Mouse (Mus musculus): Measurements from ENCODE around the gene Mtus2.

The Mtus2 gene

DNA sequence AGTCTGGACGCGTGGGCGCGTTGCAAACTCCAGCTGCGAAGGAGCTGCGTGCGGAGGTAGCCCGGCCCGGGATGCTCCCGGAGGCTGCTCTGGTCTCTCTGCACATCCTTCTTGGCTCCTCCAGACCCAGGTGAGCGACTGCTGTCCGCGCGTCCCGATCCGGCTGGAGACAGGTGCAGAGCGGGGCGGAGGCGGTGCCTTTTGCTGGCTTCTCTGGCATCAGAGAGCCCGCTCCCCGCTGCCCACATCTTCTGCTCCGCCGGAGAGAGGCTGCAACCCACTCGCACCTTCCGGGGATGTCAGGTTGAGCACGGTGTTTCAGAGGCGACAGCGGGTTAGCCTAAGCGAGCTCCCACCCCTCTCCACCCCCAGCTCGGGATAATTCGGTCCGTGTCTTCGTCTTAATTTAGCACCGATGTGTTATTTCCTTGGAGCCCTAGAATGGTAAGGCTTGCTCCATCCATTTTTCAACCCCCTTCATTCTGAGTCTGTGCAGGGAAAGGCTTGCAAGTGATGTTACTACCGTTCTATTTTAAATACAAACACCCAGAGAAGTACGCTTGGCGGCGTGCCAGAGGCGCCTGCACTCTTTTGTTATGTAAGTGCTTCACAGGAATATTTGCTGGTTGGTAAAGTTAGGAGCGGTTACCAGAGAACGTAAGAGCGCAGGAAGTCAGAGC is 612 bp downstream of the Mtus2 start:
- DNase-seq (ENCODE audit: low read depth, low spot score): no peak

DNA sequence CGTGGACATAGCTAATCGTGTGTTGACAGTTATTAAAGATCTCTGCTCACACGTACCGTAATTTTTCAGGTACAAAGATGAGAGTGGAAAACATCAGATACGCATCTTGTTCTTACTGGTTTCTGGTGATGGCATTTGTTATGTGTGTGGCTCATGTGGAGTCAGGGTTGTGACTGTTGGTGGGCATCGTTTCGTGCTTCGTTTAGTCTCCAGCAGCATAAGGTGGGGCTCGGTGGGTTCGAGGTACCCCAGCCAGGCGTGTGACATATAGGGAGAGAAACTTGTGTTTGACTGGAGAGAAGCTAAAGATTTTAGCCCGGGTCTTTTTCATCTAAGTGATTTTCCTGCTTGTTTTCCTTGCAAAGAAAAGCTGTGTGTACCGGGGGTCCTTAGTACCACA is 1.4 kb downstream of the Mtus2 start:
- DNase-seq (ENCODE audit: low read depth, low spot score): no peak

GRCm38 (mm10) chr5:147959088-147959487 is 2.0 kb downstream of the Mtus2 start:
- no peak for DNase-seq (ENCODE audit: low read depth, low spot score)

GRCm38 (mm10) chr5:147960793-147961192 is 3.7 kb downstream of the Mtus2 start:
- DNase-seq (ENCODE audit: low read depth, low spot score): peak; percentile 15

- DNase-seq (ENCODE audit: low read depth, low spot score): peak; percentile 2
These were observed 6.9 kb downstream of the Mtus2 start for GRCm38 (mm10) chr5:147963820-147964580.

DNA sequence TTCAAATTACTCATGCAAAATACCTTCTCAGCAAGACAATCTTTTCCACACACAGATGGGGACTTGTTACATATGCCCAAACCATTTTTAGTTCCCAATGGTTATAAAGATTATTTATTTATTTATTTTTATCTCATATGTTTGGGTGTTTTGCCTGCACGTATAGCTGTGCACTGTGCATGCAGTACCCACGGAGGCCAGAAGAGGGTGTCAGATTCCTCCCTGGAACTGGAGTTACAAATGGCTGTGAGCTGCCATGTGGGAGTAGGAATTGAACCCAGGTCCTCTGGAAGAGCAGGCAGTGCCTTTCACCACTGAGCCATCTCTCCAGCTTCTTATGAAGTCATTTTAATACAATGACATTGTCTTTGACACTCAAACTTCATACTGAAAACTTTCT is 7.7 kb downstream of the Mtus2 start:
- DNase-seq (ENCODE audit: low read depth, low spot score): peak; percentile 27

GRCm38 (mm10) chr5:147966646-147967045 is 9.5 kb downstream of the Mtus2 start:
- no peak for DNase-seq (ENCODE audit: low read depth, low spot score)

- DNase-seq (ENCODE audit: low read depth, low spot score): no peak
These were observed 12.4 kb downstream of the Mtus2 start for GRCm38 (mm10) chr5:147969566-147969965.

DNA sequence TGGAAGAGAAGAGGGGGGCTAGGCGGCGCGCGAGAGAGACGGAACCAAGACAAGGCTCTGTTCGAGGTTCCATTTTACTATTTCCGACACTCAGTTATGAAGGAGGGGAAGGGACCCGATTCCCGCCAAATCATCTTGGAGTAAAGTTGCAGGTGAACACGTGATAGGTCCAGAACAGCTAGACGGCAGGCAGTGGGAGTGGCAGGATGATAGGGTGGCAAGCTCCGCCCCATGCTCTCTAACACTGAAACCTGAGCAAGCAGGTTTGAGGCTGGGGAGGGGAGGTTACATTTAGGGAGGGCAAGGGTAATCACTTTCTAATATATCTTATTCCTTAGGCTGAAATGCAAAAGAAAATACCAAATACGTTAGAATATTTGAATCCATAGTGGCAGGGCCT is 18.9 kb downstream of the Mtus2 start:
- no peak for DNase-seq (ENCODE audit: low read depth, low spot score)

GRCm38 (mm10) chr5:147980606-147981005 is 23.5 kb downstream of the Mtus2 start:
- no peak for DNase-seq (ENCODE audit: low read depth, low spot score)

DNA sequence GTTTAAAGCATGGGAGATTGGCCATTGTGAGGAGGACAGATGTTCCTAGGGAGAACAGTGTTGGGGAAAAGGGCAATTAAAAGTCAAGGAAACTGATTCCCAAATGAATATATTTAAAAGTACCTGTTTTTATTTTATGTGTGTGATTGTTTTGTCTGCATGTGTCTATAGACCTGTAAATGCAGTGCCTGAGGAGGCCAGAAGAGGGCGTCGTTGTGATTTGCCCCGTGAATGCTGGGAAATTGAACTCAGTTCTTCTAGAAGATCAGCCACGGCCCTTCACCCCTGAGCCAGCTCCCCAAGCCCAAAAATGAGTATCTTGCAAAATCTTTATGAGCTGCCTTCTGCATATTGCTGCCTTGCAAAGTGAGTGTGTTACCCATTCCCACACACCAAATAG is 33.2 kb downstream of the Mtus2 start:
- no peak for DNase-seq (ENCODE audit: low read depth, low spot score)

DNA sequence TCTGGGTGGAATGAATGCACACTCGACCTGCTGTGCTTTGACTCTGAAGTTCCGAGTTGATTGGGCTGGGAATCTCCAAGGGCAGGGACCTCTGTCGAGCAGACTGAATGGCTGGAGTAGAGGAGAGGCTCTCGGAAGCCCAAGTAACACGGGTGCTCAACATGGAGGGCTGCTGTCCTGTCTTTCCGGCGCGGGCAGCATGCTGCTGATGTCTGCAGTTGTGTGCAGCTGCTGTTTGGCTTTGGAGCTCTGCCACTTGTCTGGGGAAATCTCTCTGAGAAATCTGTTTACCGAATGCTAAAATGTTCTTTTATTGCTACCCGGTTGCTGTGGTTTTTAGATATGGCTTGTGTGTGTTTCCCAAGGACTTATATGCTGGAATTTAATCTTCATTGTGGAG is 33.7 kb downstream of the Mtus2 start:
- no peak for DNase-seq (ENCODE audit: low read depth, low spot score)

DNA sequence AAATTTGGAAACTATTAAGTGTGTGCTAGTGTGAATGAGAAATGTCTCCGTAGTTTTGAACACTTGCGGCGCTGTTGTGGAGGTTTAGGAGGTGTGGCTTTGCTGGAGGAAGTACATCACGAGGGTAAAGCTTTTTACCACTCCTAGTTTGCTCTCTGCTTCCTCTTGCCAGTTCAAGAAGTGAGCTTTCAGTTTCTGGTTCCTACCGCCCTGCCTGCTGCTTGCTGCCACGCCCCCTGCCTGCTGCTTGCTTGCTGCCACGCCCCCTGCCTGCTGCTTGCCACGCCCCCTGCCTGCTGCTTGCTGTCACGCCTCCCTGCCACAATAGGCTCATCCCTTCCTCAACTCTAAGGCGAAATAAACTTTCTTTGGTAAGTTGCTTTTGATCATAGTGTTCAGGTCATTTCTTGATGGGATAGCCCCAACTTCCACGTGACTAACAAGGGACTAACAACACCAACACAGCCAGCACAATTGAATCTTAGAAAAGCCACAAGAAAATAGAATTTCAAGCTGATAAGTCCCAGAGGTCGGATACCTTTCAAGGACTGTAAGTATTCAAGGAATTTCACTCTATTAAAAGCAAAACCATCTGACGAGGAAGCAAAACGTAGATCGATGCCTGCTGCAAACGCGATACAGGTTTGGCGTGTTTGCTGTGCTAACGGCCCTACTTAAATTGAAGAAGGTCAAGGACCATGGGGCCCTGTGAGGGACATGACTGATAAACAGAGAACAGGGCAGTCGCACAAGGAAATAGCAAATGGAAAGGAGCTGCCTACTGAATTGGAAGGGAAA is 35.7 kb downstream of the Mtus2 start:
- peak; percentile 90 for DNase-seq (ENCODE audit: low read depth, low spot score)

DNA sequence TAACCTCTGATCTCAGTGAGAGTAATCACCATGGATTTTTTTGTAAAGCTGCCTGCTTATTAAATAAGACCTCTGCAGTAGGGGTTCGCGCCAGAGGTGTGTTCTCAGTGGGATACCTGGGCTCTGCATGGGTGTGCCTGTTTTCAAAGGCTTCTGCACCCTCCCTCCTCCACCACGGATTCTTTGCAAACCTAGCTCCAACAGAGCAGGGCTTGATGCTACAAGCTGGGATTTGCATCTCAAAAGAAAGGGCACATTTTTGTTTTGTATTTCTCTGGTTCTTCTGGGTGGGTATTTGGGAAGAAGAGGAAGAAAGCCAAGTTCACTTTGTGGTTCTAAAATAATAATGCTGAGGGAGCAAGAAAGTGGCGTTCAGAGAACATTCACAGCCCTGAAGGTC is 48.1 kb downstream of the Mtus2 start:
- no peak for DNase-seq (ENCODE audit: low read depth, low spot score)

DNA sequence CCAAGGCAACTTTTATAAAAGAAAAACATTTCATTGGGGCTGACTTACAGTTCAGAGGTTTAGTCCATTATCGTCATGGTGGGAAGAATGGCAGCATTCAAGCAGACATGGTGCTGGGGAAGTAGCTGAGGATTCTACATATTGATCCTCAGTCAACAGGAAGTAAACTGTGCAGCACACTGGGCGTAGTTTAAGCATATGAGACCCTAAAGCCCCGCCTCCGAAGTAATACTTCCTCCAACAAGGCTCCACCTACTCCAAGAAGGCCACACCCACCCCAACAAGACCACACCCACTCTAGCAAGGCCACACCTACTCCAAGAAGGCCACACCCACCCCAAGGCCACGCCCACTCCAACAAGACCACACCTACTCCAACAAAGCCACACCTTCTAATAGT is 55.0 kb downstream of the Mtus2 start:
- no peak for DNase-seq (ENCODE audit: low read depth, low spot score)

GRCm38 (mm10) chr5:148014133-148014854 is 57.2 kb downstream of the Mtus2 start:
- DNase-seq (ENCODE audit: low read depth, low spot score): no peak

- no peak for DNase-seq (ENCODE audit: low read depth, low spot score)
These were observed 58.3 kb downstream of the Mtus2 start for GRCm38 (mm10) chr5:148015383-148015782.

DNA sequence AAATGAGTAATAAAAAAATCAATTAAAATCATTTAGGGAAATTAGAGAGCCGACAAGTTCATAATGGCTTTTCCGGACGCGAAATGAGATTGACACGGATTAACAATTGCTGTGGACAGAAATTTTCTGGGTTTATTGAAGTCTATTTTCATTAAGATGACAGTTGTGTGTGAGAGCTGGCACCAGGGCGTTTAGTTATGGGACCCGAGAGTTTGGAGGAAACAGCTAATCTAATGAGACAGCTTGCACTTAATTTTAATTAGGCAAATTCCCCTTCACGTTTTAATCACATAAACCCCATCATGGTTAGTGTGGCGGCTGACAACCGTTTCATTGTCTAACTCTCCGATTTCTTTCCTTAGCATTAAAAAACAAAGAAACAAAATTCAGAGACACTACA is 60.3 kb downstream of the Mtus2 start:
- no peak for DNase-seq (ENCODE audit: low read depth, low spot score)

GRCm38 (mm10) chr5:148022784-148023183 is 65.7 kb downstream of the Mtus2 start:
- DNase-seq (ENCODE audit: low read depth, low spot score): no peak

GRCm38 (mm10) chr5:148026401-148027349 is 69.6 kb downstream of the Mtus2 start:
- peak; percentile 41 for DNase-seq (ENCODE audit: low read depth, low spot score)

GRCm38 (mm10) chr5:148027985-148028384 is 70.9 kb downstream of the Mtus2 start:
- no peak for DNase-seq (ENCODE audit: low read depth, low spot score)
